Mouse (Mus musculus): ENCODE results near the gene Stat5b. TPM values are rescaled to one million over a fixed set of nuclear protein-coding genes. Genes with fewer than 3 reads are reported as not detected.

Gene Stat5b
- polyA plus RNA-seq, 1 experiment = 33.2 TPM

DNA sequence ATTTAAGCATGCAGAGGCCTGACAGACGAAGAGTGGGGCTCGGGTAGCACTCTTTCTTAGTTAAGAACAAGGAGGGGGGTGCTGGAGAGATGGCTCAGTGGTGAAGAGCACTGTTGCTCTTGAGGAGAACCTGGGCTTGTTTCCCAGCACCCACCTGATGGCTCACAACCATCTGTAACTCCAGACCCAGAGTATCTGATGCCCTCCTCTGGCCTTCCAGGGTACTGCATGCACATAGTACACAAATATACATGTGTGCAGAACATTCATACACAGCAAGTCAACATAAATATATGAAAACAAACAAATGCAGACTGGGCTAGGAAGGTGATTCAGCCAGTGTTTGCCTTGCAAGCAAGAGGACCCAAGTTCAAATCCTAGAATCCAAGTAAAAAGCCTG is 39.4 kb downstream of the Stat5b start:
- Histone ChIP-seq H3K4me3 (ENCODE audit: extremely low read depth, insufficient read depth, insufficient read length) (no peak overlapping the region), H3K27me3 (ENCODE audit: control insufficient read depth, insufficient read depth, low read length) (no peaks in the 10 kb centered on the region), H3K27ac (ENCODE audit: insufficient read depth, low read length) (no peak overlapping the region), H3K36me3 (ENCODE audit: control insufficient read depth, insufficient read depth, low read length) (peaks cover 3% of the 10 kb centered on the region), H3K4me1 (ENCODE audit: control insufficient read depth, insufficient read depth, insufficient read length) (peaks cover 11% of the 10 kb centered on the region)
- 88% methylated on average over 2 of the region's 2 CpGs for WGBS
- no peak for DNase-seq (ENCODE audit: low read depth in 1 of 2, low spot score in 2 of 2)
- TF ChIP-seq CTCF (IDR thresholded peaks at IDR 0.05; ENCODE audit: extremely low read depth, insufficient read depth, insufficient read length, insufficient replicate concordance) (no peak), POLR2A (IDR thresholded peaks at IDR 0.05; ENCODE audit: low read depth, low read length) (no peak)

- DNase-seq (ENCODE audit: low read depth in 1 of 2, low spot score in 2 of 2) = no peak
- no peaks in the 10 kb centered on the region for H3K27me3 ChIP-seq (ENCODE audit: control insufficient read depth, insufficient read depth, low read length)
- peaks cover 5% of the 10 kb centered on the region for H3K36me3 ChIP-seq (ENCODE audit: control insufficient read depth, insufficient read depth, low read length)
- TF ChIP-seq POLR2A (IDR thresholded peaks at IDR 0.05; ENCODE audit: low read depth, low read length) (no peak), CTCF (IDR thresholded peaks at IDR 0.05; ENCODE audit: extremely low read depth, insufficient read depth, insufficient read length, insufficient replicate concordance) (no peak)
- peaks cover 8% of the 10 kb centered on the region; the same call in 1 of the 2 replicates for H3K4me1 ChIP-seq (ENCODE audit: control insufficient read depth, insufficient read depth, insufficient read length)
- 90% methylated on average over 9 of the region's 9 CpGs for WGBS
- no peak overlapping the region for H3K27ac ChIP-seq (ENCODE audit: insufficient read depth, low read length)
- no peak overlapping the region for H3K4me3 ChIP-seq (ENCODE audit: extremely low read depth, insufficient read depth, insufficient read length)
Observed at GRCm38 (mm10) chr11:100810516-100810915, 40.0 kb downstream of the Stat5b start.

- H3K27me3 ChIP-seq (ENCODE audit: control insufficient read depth, insufficient read depth, low read length) = no peaks in the 10 kb centered on the region
- 91% methylated on average over 20 of the region's 20 CpGs for WGBS
- TF ChIP-seq POLR2A (IDR thresholded peaks at IDR 0.05; ENCODE audit: low read depth, low read length) = no peak
- no peak for TF ChIP-seq CTCF (IDR thresholded peaks at IDR 0.05; ENCODE audit: extremely low read depth, insufficient read depth, insufficient read length, insufficient replicate concordance)
- peaks cover 28% of the 10 kb centered on the region for H3K36me3 ChIP-seq (ENCODE audit: control insufficient read depth, insufficient read depth, low read length)
- no peak overlapping the region for H3K27ac ChIP-seq (ENCODE audit: insufficient read depth, low read length)
- H3K4me1 ChIP-seq (ENCODE audit: control insufficient read depth, insufficient read depth, insufficient read length) = no peaks in the 10 kb centered on the region
- no peak overlapping the region for H3K4me3 ChIP-seq (ENCODE audit: extremely low read depth, insufficient read depth, insufficient read length)
- no peak for DNase-seq (ENCODE audit: low read depth in 1 of 2, low spot score in 2 of 2)
Observed at GRCm38 (mm10) chr11:100806380-100807305, 43.9 kb downstream of the Stat5b start.

DNA sequence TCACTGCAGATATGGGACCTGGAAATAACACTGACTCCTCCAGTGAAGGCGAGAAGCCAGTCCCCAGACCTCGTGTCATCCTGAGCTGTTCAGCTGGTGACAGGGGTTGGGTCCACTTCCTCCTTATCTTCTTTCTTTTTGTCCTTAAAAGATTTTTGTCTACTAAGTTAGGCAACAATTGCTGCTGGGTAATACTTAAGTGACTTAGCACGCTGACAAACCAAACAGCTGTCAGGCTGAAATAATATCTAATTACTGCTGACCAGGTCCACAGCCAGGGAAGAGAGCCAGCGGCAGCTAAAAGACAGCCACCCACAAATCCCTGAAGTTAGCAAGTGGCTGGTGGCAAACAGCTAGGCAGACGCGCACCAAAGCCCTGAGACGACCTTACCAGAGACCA is 45.0 kb downstream of the Stat5b start:
- 71% methylated on average over 7 of the region's 7 CpGs for whole genome bisulfite sequencing
- H3K4me1 ChIP-seq (ENCODE audit: control insufficient read depth, insufficient read depth, insufficient read length) = no peaks in the 10 kb centered on the region
- DNase-seq (ENCODE audit: low read depth in 1 of 2, low spot score in 2 of 2) = no peak
- H3K36me3 ChIP-seq (ENCODE audit: control insufficient read depth, insufficient read depth, low read length) = peaks cover 37% of the 10 kb centered on the region
- no peak overlapping the region for H3K4me3 ChIP-seq (ENCODE audit: extremely low read depth, insufficient read depth, insufficient read length)
- TF ChIP-seq POLR2A (IDR thresholded peaks at IDR 0.05; ENCODE audit: low read depth, low read length) (no peak), CTCF (IDR thresholded peaks at IDR 0.05; ENCODE audit: extremely low read depth, insufficient read depth, insufficient read length, insufficient replicate concordance) (no peak)
- H3K27me3 ChIP-seq (ENCODE audit: control insufficient read depth, insufficient read depth, low read length) = no peaks in the 10 kb centered on the region
- no peak overlapping the region for H3K27ac ChIP-seq (ENCODE audit: insufficient read depth, low read length)

DNA sequence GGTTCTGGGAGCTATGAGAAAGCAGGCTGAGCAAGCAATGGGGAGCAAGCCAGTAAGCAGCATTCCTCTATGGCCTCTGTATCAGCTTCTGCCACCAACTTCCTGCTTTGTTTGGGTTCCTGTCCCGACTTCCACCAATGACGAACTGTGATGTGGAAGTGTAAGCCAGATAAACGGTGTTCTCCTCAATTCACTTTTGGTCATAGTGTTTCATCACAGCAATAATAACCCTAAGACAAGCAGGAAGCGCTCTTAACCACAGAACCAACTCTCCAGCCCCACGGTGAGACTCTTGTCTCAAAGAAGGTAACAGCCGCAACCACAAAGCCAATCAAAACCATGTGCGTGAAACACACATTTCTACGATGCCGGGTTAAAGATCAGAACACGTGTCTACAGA is 46.1 kb downstream of the Stat5b start:
- H3K27ac ChIP-seq (ENCODE audit: insufficient read depth, low read length) = no peak overlapping the region
- H3K4me1 ChIP-seq (ENCODE audit: control insufficient read depth, insufficient read depth, insufficient read length) = no peaks in the 10 kb centered on the region
- peaks cover 41% of the 10 kb centered on the region for H3K36me3 ChIP-seq (ENCODE audit: control insufficient read depth, insufficient read depth, low read length)
- no peak overlapping the region for H3K4me3 ChIP-seq (ENCODE audit: extremely low read depth, insufficient read depth, insufficient read length)
- no peak for TF ChIP-seq POLR2A (IDR thresholded peaks at IDR 0.05; ENCODE audit: low read depth, low read length)
- no peak for TF ChIP-seq CTCF (IDR thresholded peaks at IDR 0.05; ENCODE audit: extremely low read depth, insufficient read depth, insufficient read length, insufficient replicate concordance)
- 34% methylated on average over 10 of the region's 10 CpGs for WGBS
- no peaks in the 10 kb centered on the region for H3K27me3 ChIP-seq (ENCODE audit: control insufficient read depth, insufficient read depth, low read length)
- peak in 1 of 2 experiments; percentile 47 for DNase-seq (ENCODE audit: low read depth in 1 of 2, low spot score in 2 of 2)

- H3K36me3 ChIP-seq (ENCODE audit: control insufficient read depth, insufficient read depth, low read length) = peaks cover 48% of the 10 kb centered on the region
- 89% methylated on average over 5 of the region's 5 CpGs for WGBS
- DNase-seq (ENCODE audit: low read depth in 1 of 2, low spot score in 2 of 2) = no peak
- TF ChIP-seq CTCF (IDR thresholded peaks at IDR 0.05; ENCODE audit: extremely low read depth, insufficient read depth, insufficient read length, insufficient replicate concordance) = no peak
- TF ChIP-seq POLR2A (IDR thresholded peaks at IDR 0.05; ENCODE audit: low read depth, low read length) = no peak
- no peaks in the 10 kb centered on the region for H3K4me1 ChIP-seq (ENCODE audit: control insufficient read depth, insufficient read depth, insufficient read length)
- H3K4me3 ChIP-seq (ENCODE audit: extremely low read depth, insufficient read depth, insufficient read length) = no peak overlapping the region
- H3K27me3 ChIP-seq (ENCODE audit: control insufficient read depth, insufficient read depth, low read length) = no peaks in the 10 kb centered on the region
- no peak overlapping the region for H3K27ac ChIP-seq (ENCODE audit: insufficient read depth, low read length)
Observed at GRCm38 (mm10) chr11:100799426-100799825, 51.1 kb downstream of the Stat5b start.

DNA sequence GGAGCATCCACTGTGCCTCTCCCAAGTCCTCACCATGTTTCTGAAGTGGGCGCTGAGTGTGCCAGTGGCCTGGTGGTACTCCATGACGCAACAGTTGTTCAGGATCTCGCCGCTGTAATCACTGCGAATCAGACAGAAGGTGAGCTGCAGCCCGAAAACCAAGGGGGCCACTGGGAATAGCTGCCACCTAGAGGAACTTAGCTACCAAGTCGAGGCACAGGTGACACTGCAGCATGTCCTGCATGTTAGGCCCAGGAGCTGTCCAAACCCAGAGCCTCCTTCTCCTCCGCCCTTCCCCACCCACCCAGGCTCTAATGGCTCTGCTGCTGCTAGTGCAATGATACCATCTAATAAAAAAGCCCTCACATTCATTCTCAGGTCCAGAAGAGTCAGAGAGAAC is 53.9 kb downstream of the Stat5b start:
- no peaks in the 10 kb centered on the region for H3K4me1 ChIP-seq (ENCODE audit: control insufficient read depth, insufficient read depth, insufficient read length)
- no peaks in the 10 kb centered on the region for H3K27me3 ChIP-seq (ENCODE audit: control insufficient read depth, insufficient read depth, low read length)
- DNase-seq (ENCODE audit: low read depth in 1 of 2, low spot score in 2 of 2) = no peak
- peaks cover 33% of the 10 kb centered on the region for H3K36me3 ChIP-seq (ENCODE audit: control insufficient read depth, insufficient read depth, low read length)
- no peak overlapping the region for H3K4me3 ChIP-seq (ENCODE audit: extremely low read depth, insufficient read depth, insufficient read length)
- TF ChIP-seq CTCF (IDR thresholded peaks at IDR 0.05; ENCODE audit: extremely low read depth, insufficient read depth, insufficient read length, insufficient replicate concordance) (no peak), POLR2A (IDR thresholded peaks at IDR 0.05; ENCODE audit: low read depth, low read length) (no peak)
- WGBS = 88% methylated on average over 8 of the region's 8 CpGs
- no peak overlapping the region for H3K27ac ChIP-seq (ENCODE audit: insufficient read depth, low read length)

Measured in spleen, adult 2 months (tissue).